Mouse (Mus musculus): ENCODE measurements around the gene Armc8. TPM values are rescaled to one million over a fixed set of nuclear protein-coding genes. Genes with fewer than 3 reads are reported as not detected.

The Armc8 gene
- polyA plus RNA-seq, 1 experiment = 10.4 TPM

GRCm38 (mm10) chr9:99557580-99558300, 11.0 kb downstream of the Armc8 start:
- H3ac ChIP-seq (ENCODE audit: control insufficient read depth, insufficient read length) = no peak overlapping the region
- no peak for TF ChIP-seq TCF3 (IDR thresholded peaks at IDR 0.05; ENCODE audit: insufficient read length, low read depth)
- H3K4me3 ChIP-seq = no peak overlapping the region
- H3K36me3 ChIP-seq (ENCODE audit: control insufficient read depth, insufficient read depth) = no peaks in the 10 kb centered on the region
- H3K27me3 ChIP-seq (ENCODE audit: control insufficient read depth, insufficient read depth, insufficient read length) = no peaks in the 10 kb centered on the region
- H3K4me2 ChIP-seq (ENCODE audit: low read depth) = no peak overlapping the region
- peaks cover 98% of the 10 kb centered on the region for H3K79me2 ChIP-seq (ENCODE audit: control insufficient read depth, insufficient read depth)

GRCm38 (mm10) chr9:99555253-99555652, 13.4 kb downstream of the Armc8 start:
- Histone ChIP-seq H3K4me2 (ENCODE audit: low read depth) (no peak overlapping the region), H3K27me3 (ENCODE audit: control insufficient read depth, insufficient read depth, insufficient read length) (no peaks in the 10 kb centered on the region), H3ac (ENCODE audit: control insufficient read depth, insufficient read length) (no peak overlapping the region), H3K4me3 (no peak overlapping the region), H3K36me3 (ENCODE audit: control insufficient read depth, insufficient read depth) (no peaks in the 10 kb centered on the region), H3K79me2 (ENCODE audit: control insufficient read depth, insufficient read depth) (peaks cover 91% of the 10 kb centered on the region)
- TF ChIP-seq POLR2AphosphoS2 (IDR thresholded peaks at IDR 0.05; ENCODE audit: insufficient read length, low read depth) (no peak), TCF3 (IDR thresholded peaks at IDR 0.05; ENCODE audit: insufficient read length, low read depth) (no peak), SRF (IDR thresholded peaks at IDR 0.05; ENCODE audit: control insufficient read depth, insufficient read length, low read depth) (no peak), USF1 (IDR thresholded peaks at IDR 0.05; ENCODE audit: low read depth) (no peak), TCF12 (IDR thresholded peaks at IDR 0.05; ENCODE audit: insufficient read depth, poor library complexity, severe bottlenecking) (no peak), CEBPB (IDR thresholded peaks at IDR 0.05; ENCODE audit: insufficient read depth, poor library complexity, severe bottlenecking) (no peak), MAX (IDR thresholded peaks at IDR 0.05; ENCODE audit: low read depth) (no peak), MYOD1 (IDR thresholded peaks at IDR 0.05; ENCODE audit: control insufficient read depth in 1 of 3, insufficient read length in 2 of 3, low read depth in 2 of 3) (no peak), E2F4 (IDR thresholded peaks at IDR 0.05; ENCODE audit: insufficient read depth) (no peak), REST (IDR thresholded peaks at IDR 0.05; ENCODE audit: insufficient read depth, insufficient read length) (no peak), POLR2A (IDR thresholded peaks at IDR 0.05; ENCODE audit: insufficient read length, low read depth) (no peak), MYOG (IDR thresholded peaks at IDR 0.05; ENCODE audit: control insufficient read depth in 1 of 3, insufficient read depth in 1 of 3, insufficient read length in 2 of 3, low read depth in 2 of 3) (no peak)

GRCm38 (mm10) chr9:99554052-99554451, 14.6 kb downstream of the Armc8 start:
- no peak overlapping the region for H3K4me3 ChIP-seq
- H3K36me3 ChIP-seq (ENCODE audit: control insufficient read depth, insufficient read depth) = no peaks in the 10 kb centered on the region
- H3K27me3 ChIP-seq (ENCODE audit: control insufficient read depth, insufficient read depth, insufficient read length) = no peaks in the 10 kb centered on the region
- peaks cover 79% of the 10 kb centered on the region for H3K79me2 ChIP-seq (ENCODE audit: control insufficient read depth, insufficient read depth)
- H3ac ChIP-seq (ENCODE audit: control insufficient read depth, insufficient read length) = no peak overlapping the region
- H3K4me2 ChIP-seq (ENCODE audit: low read depth) = no peak overlapping the region
- TF ChIP-seq MYOD1 (IDR thresholded peaks at IDR 0.05; ENCODE audit: control insufficient read depth in 1 of 3, insufficient read length in 2 of 3, low read depth in 2 of 3) (no peak), TCF12 (IDR thresholded peaks at IDR 0.05; ENCODE audit: insufficient read depth, poor library complexity, severe bottlenecking) (no peak), SRF (IDR thresholded peaks at IDR 0.05; ENCODE audit: control insufficient read depth, insufficient read length, low read depth) (no peak), MYOG (IDR thresholded peaks at IDR 0.05; ENCODE audit: control insufficient read depth in 1 of 3, insufficient read depth in 1 of 3, insufficient read length in 2 of 3, low read depth in 2 of 3) (no peak), POLR2A (IDR thresholded peaks at IDR 0.05; ENCODE audit: insufficient read length, low read depth) (no peak), USF1 (IDR thresholded peaks at IDR 0.05; ENCODE audit: low read depth) (no peak), E2F4 (IDR thresholded peaks at IDR 0.05; ENCODE audit: insufficient read depth) (no peak), MAX (IDR thresholded peaks at IDR 0.05; ENCODE audit: low read depth) (no peak), TCF3 (IDR thresholded peaks at IDR 0.05; ENCODE audit: insufficient read length, low read depth) (no peak), POLR2AphosphoS2 (IDR thresholded peaks at IDR 0.05; ENCODE audit: insufficient read length, low read depth) (no peak), REST (IDR thresholded peaks at IDR 0.05; ENCODE audit: insufficient read depth, insufficient read length) (no peak), CEBPB (IDR thresholded peaks at IDR 0.05; ENCODE audit: insufficient read depth, poor library complexity, severe bottlenecking) (no peak)

GRCm38 (mm10) chr9:99553049-99553448, 15.7 kb downstream of the Armc8 start:
- TF ChIP-seq MYOD1 (IDR thresholded peaks at IDR 0.05; ENCODE audit: control insufficient read depth in 1 of 3, insufficient read length in 2 of 3, low read depth in 2 of 3) (no peak), MAX (IDR thresholded peaks at IDR 0.05; ENCODE audit: low read depth) (no peak), TCF12 (IDR thresholded peaks at IDR 0.05; ENCODE audit: insufficient read depth, poor library complexity, severe bottlenecking) (no peak), CEBPB (IDR thresholded peaks at IDR 0.05; ENCODE audit: insufficient read depth, poor library complexity, severe bottlenecking) (no peak), MYOG (IDR thresholded peaks at IDR 0.05; ENCODE audit: control insufficient read depth in 1 of 3, insufficient read depth in 1 of 3, insufficient read length in 2 of 3, low read depth in 2 of 3) (no peak), E2F4 (IDR thresholded peaks at IDR 0.05; ENCODE audit: insufficient read depth) (no peak), SRF (IDR thresholded peaks at IDR 0.05; ENCODE audit: control insufficient read depth, insufficient read length, low read depth) (no peak), POLR2A (IDR thresholded peaks at IDR 0.05; ENCODE audit: insufficient read length, low read depth) (no peak), POLR2AphosphoS2 (IDR thresholded peaks at IDR 0.05; ENCODE audit: insufficient read length, low read depth) (no peak), USF1 (IDR thresholded peaks at IDR 0.05; ENCODE audit: low read depth) (no peak), REST (IDR thresholded peaks at IDR 0.05; ENCODE audit: insufficient read depth, insufficient read length) (no peak), TCF3 (IDR thresholded peaks at IDR 0.05; ENCODE audit: insufficient read length, low read depth) (no peak)
- Histone ChIP-seq H3K79me2 (ENCODE audit: control insufficient read depth, insufficient read depth) (peaks cover 69% of the 10 kb centered on the region), H3K4me3 (no peak overlapping the region), H3K4me2 (ENCODE audit: low read depth) (no peak overlapping the region), H3ac (ENCODE audit: control insufficient read depth, insufficient read length) (no peak overlapping the region), H3K36me3 (ENCODE audit: control insufficient read depth, insufficient read depth) (no peaks in the 10 kb centered on the region), H3K27me3 (ENCODE audit: control insufficient read depth, insufficient read depth, insufficient read length) (no peaks in the 10 kb centered on the region)

- H3ac ChIP-seq (ENCODE audit: control insufficient read depth, insufficient read length) = no peak overlapping the region
- no peak overlapping the region for H3K4me3 ChIP-seq
- no peaks in the 10 kb centered on the region for H3K36me3 ChIP-seq (ENCODE audit: control insufficient read depth, insufficient read depth)
- H3K4me2 ChIP-seq (ENCODE audit: low read depth) = no peak overlapping the region
- peaks cover 59% of the 10 kb centered on the region for H3K79me2 ChIP-seq (ENCODE audit: control insufficient read depth, insufficient read depth)
- TF ChIP-seq CEBPB (IDR thresholded peaks at IDR 0.05; ENCODE audit: insufficient read depth, poor library complexity, severe bottlenecking) (no peak), E2F4 (IDR thresholded peaks at IDR 0.05; ENCODE audit: insufficient read depth) (no peak), POLR2AphosphoS2 (IDR thresholded peaks at IDR 0.05; ENCODE audit: insufficient read length, low read depth) (no peak), MYOD1 (IDR thresholded peaks at IDR 0.05; ENCODE audit: control insufficient read depth in 1 of 3, insufficient read length in 2 of 3, low read depth in 2 of 3) (no peak), MAX (IDR thresholded peaks at IDR 0.05; ENCODE audit: low read depth) (no peak), SRF (IDR thresholded peaks at IDR 0.05; ENCODE audit: control insufficient read depth, insufficient read length, low read depth) (no peak), TCF3 (IDR thresholded peaks at IDR 0.05; ENCODE audit: insufficient read length, low read depth) (no peak), REST (IDR thresholded peaks at IDR 0.05; ENCODE audit: insufficient read depth, insufficient read length) (no peak), USF1 (IDR thresholded peaks at IDR 0.05; ENCODE audit: low read depth) (no peak), POLR2A (IDR thresholded peaks at IDR 0.05; ENCODE audit: insufficient read length, low read depth) (no peak), MYOG (IDR thresholded peaks at IDR 0.05; ENCODE audit: control insufficient read depth in 1 of 3, insufficient read depth in 1 of 3, insufficient read length in 2 of 3, low read depth in 2 of 3) (no peak), TCF12 (IDR thresholded peaks at IDR 0.05; ENCODE audit: insufficient read depth, poor library complexity, severe bottlenecking) (no peak)
- H3K27me3 ChIP-seq (ENCODE audit: control insufficient read depth, insufficient read depth, insufficient read length) = no peaks in the 10 kb centered on the region
Observed at GRCm38 (mm10) chr9:99552068-99552467, 16.6 kb downstream of the Armc8 start.
